8 mouse cellular contexts compared by ENCODE assay signal in the genomic region with DNA sequence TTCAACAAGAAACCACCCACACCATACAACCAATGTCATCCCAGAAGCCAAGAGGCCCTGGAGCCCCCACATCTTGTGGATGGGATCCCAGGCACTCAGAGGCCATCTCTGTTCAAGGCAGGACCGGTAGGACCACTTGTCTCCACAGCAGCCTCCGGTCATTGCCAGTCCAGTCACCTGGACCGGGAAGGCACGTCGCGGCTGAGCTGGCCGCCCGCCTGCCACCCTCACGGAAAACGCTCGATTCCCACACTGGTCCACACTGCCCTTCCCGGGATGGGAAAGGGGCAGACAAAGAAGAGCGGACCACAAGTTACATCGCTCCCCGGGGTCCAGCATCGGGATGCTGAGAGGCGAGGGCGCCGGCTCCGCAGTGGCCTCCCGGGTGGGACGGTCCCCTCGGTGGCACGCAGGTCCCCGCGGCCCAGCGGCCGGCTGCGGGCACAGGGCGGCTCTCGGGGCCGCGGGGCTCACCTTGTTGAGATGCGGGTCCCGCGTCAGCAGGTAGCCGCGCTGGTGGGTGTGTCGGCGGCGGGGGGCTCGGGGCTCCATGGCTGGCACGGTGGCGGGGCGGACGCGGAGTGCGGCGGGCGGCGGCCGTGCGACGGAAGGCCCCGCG. TPM values are rescaled to one million over a fixed set of nuclear protein-coding genes. Genes with fewer than 3 reads are reported as not detected.
DNase-seq lines count a peak whose midpoint lies in the region; ATAC-seq lines count a peak whose summit lies in the region.

No protein-coding gene starts in this region.

- under 1% methylated on average over 55 of the region's 56 CpGs for WGBS in forebrain, embryonic 12.5 days

- H3K4me3 ChIP-seq in forebrain, embryonic 12.5 days (replicated peaks), result peak overlapping the region; percentile 72

- H3K4me1 ChIP-seq in forebrain, embryonic 12.5 days, result no peaks in the 10 kb centered on the region

- H3K27ac ChIP-seq in forebrain, embryonic 12.5 days, result no peak overlapping the region

- ATAC-seq in forebrain, embryonic 12.5 days (ENCODE audit: low FRiP score), result peak; percentile 72

- H3K27me3 ChIP-seq in forebrain, embryonic 12.5 days, result 0 out of 2 replicates have a peak, but pooled peaks cover 2% of the 10 kb centered on the region

- intact Hi-C loops in heart, postnatal 36 days (cut with DNase I), result no loop called here

- H3K9ac ChIP-seq in forebrain, embryonic 12.5 days, result peak overlapping the region; percentile 83

- no peaks in the 10 kb centered on the region for H3K36me3 ChIP-seq in forebrain, embryonic 12.5 days (replicated peaks)

- H3K9me3 ChIP-seq in forebrain, embryonic 12.5 days, result no peaks in the 10 kb centered on the region

- DNase-seq in adrenal gland, adult 8-10 months, result peak; percentile 39
- DNase-seq in adrenal gland, postnatal 4 days (ENCODE audit: low spot score in 2 of 2), result no peak
- peak; percentile 35 for DNase-seq in brain, adult 2 months (ENCODE audit: low read depth, low spot score)
- DNase-seq in heart, postnatal 36 days, result peak; percentile 40 to 47
- peak; percentile 18 to 42 for DNase-seq in layer of hippocampus, postnatal 25 days (ENCODE audit: extremely low spot score in 1 of 2, low spot score in 1 of 2)
- peak; percentile 39 for DNase-seq in lung, postnatal 36 days
- peak; percentile 47 to 50 for DNase-seq in right cerebral cortex, postnatal 10 days (ENCODE audit: low spot score in 2 of 2)

- H3K4me2 ChIP-seq in forebrain, embryonic 12.5 days, result peak overlapping the region; percentile 90

RNA-seq across cellular contexts. Expression of a gene that starts 0.4 kb away (rescaled TPM):
- total RNA-seq in adrenal gland, adult 8-10 months (2022), result 1,000 to 10,000 TPM; 1,151 to 1,951 (median 1,592) TPM
- 100 to 1,000 TPM; 339 to 341 TPM for total RNA-seq in adrenal gland, postnatal 4 days (2021)
- polyA plus RNA-seq in forebrain, embryonic 12.5 days (2016; fragmentation: Nextera tagmentation; extraction: Ambion mirVana), result 11.4 and 11.6 TPM in 2 replicates
- total RNA-seq in heart, postnatal 36 days (2021), result 100 to 1,000 TPM; 112 to 114 TPM
- total RNA-seq in layer of hippocampus, postnatal 25 days (2021), result 10 to 100 TPM; 65.7 to 68.1 TPM

RNA-seq across cellular contexts. Expression of a gene that starts 48.1 kb away (rescaled TPM):
- total RNA-seq in adrenal gland, adult 8-10 months (2022), result 100 to 1,000 TPM; 111 to 703 (median 400) TPM
- 100 to 1,000 TPM in 1 of 2 experiments, 10 to 100 TPM in 1; 97.7 to 108 TPM for total RNA-seq in adrenal gland, postnatal 4 days (2021)
- 1.7 and 1.8 TPM in 2 replicates for polyA plus RNA-seq in forebrain, embryonic 12.5 days (2016; fragmentation: Nextera tagmentation; extraction: Ambion mirVana)
- total RNA-seq in heart, postnatal 36 days (2021), result under 1 TPM; 0.27 to 0.42 TPM
- total RNA-seq in layer of hippocampus, postnatal 25 days (2021), result 1 to 10 TPM; 6.5 to 7.7 TPM

Comparison
In these comparisons a context has a peak if more than half of its experiments do, and no peak if none do; other contexts are left out.
1. DNase-seq: peak in adrenal gland, adult 8-10 months (single experiment), brain, adult 2 months (single experiment), heart, postnatal 36 days (2 of 2), layer of hippocampus, postnatal 25 days (2 of 2), lung, postnatal 36 days (single experiment) and right cerebral cortex, postnatal 10 days (2 of 2); none in adrenal gland, postnatal 4 days (0 of 2).
2. RNA of a gene that starts 48.1 kb away (total RNA-seq): 111 to 703 TPM in adrenal gland, adult 8-10 months and 97.7 to 108 TPM in adrenal gland, postnatal 4 days; 6.5 to 7.7 TPM in layer of hippocampus, postnatal 25 days and 0.27 to 0.42 TPM in heart, postnatal 36 days; every median in the first group is over 10 times any median in the second.